Mouse (Mus musculus): ENCODE measurements around the gene Ift122.

GRCm38 (mm10) chr6:115909052-115909451 is 55.8 kb downstream of the Ift122 start:
- TF ChIP-seq CTCF (conservative IDR thresholded peaks at IDR 0.05 in 1 of 2, IDR thresholded peaks at IDR 0.05 in 1 of 2; ENCODE audit: low read depth in 2 of 2, low read length in 2 of 2) (no peak), ZNF384 (IDR thresholded peaks at IDR 0.05; ENCODE audit: low read depth, low read length) (peak; percentile 36), EP300 (IDR thresholded peaks at IDR 0.05; ENCODE audit: low read length) (peak; percentile 90), CHD2 (IDR thresholded peaks at IDR 0.05; ENCODE audit: low read length) (peak; percentile 37; the same call in 1 of the 2 replicates), MYC (IDR thresholded peaks at IDR 0.05; ENCODE audit: low read depth, low read length) (no peak), POLR2A (IDR thresholded peaks at IDR 0.05; ENCODE audit: low read depth, low read length) (peak; percentile 53), USF1 (IDR thresholded peaks at IDR 0.05; ENCODE audit: low read depth, low read length) (no peak), MEF2A (IDR thresholded peaks at IDR 0.05; ENCODE audit: borderline replicate concordance, low read depth, low read length) (peak; percentile 45; the same call in 1 of the 2 replicates), ZKSCAN1 (IDR thresholded peaks at IDR 0.05; ENCODE audit: borderline replicate concordance, low read depth, low read length) (no peak), USF2 (conservative IDR thresholded peaks at IDR 0.05; ENCODE audit: low read depth, low read length) (no peak), HCFC1 (IDR thresholded peaks at IDR 0.05; ENCODE audit: low read depth, low read length) (no peak; the same call in 1 of the 2 replicates), E2F4 (IDR thresholded peaks at IDR 0.05; ENCODE audit: insufficient replicate concordance, low read depth, low read length) (no peak), ZMIZ1 (IDR thresholded peaks at IDR 0.05; ENCODE audit: low read depth, low read length) (no peak), MAX (IDR thresholded peaks at IDR 0.05; ENCODE audit: low read length) (no peak)
